Mouse (Mus musculus) midbrain, embryonic 16.5 days (tissue): ENCODE data around the gene Macrod2. TPM values are rescaled to one million over a fixed set of nuclear protein-coding genes. Genes with fewer than 3 reads are reported as not detected.

Experiments used
- ATAC-seq: fragments of 200-750 bp; cut with Nextera tagmentation; 2 replicates; pipeline ENCODE4 v1.8.0; 2017; ENCODE audit warnings: moderate TSS enrichment
- H3K27ac ChIP-seq: fragments of 300-500 bp; sonication (generic); 2 replicates; pipeline ENCODE4 v1.5.1; 2014; ENCODE audit warnings: mild to moderate bottlenecking, low read length, mixed read lengths
- H3K27me3 ChIP-seq: fragments of 300-500 bp; sonication (generic); 2 replicates; pipeline ENCODE4 v1.6.1; 2014; ENCODE audit warnings: low read depth, low read length, mixed read lengths; ENCODE audit not compliant: control insufficient read depth, insufficient read depth
- H3K36me3 ChIP-seq: fragments of 300-500 bp; sonication (generic); 2 replicates; pipeline ENCODE4 v1.6.1; 2014; ENCODE audit warnings: mild to moderate bottlenecking, low read length, moderate library complexity, mixed read lengths; ENCODE audit not compliant: control insufficient read depth, insufficient read depth
- H3K4me1 ChIP-seq: fragments of 300-500 bp; sonication (generic); 2 replicates; pipeline ENCODE4 v1.6.1; 2014; ENCODE audit warnings: mild to moderate bottlenecking, low read length, mixed read lengths; ENCODE audit not compliant: control insufficient read depth, insufficient read depth
- H3K4me2 ChIP-seq: fragments of 300-500 bp; sonication (generic); 2 replicates; pipeline ENCODE4 v1.6.1; 2014; ENCODE audit warnings: mild to moderate bottlenecking, low read length, mixed read lengths
- H3K4me3 ChIP-seq: fragments of 300-500 bp; sonication (generic); 2 replicates; pipeline ENCODE4 v1.5.1; 2014; ENCODE audit warnings: low read depth, mild to moderate bottlenecking, low read length, moderate library complexity, mixed read lengths
- H3K9ac ChIP-seq: fragments of 300-500 bp; sonication (generic); 2 replicates; pipeline ENCODE4 v1.6.1; 2014; ENCODE audit warnings: low read depth, low read length, mixed read lengths
- H3K9me3 ChIP-seq: fragments of 300-500 bp; sonication (generic); replicated peaks from 2 replicates; pipeline ENCODE4 v1.6.1; 2014; ENCODE audit warnings: mild to moderate bottlenecking, low read length, mixed read lengths; ENCODE audit not compliant: control insufficient read depth, poor library complexity, severe bottlenecking
- WGBS: fragments of 180-500 bp; shearing (Covaris S2); extraction: QIAGEN DNeasy Blood & Tissue Kit; methylation state at CpG from one replicate; pipeline ENCODE4 v1.1.7; 2014; 5-methylcytosine and 5-hydroxymethylcytosine counted together
- polyA plus RNA-seq: library from polyadenylated mRNA; unstranded; fragments of >200 nt; fragmentation: Nextera tagmentation; extraction: Ambion mirVana; gene quantifications from 2 replicates; pipeline ENCODE4 v1.2.1, GENCODE M21; 2015

Macrod2 gene
- polyA plus RNA-seq, 1 experiment from 2014 or later, result 96.9 TPM

DNA sequence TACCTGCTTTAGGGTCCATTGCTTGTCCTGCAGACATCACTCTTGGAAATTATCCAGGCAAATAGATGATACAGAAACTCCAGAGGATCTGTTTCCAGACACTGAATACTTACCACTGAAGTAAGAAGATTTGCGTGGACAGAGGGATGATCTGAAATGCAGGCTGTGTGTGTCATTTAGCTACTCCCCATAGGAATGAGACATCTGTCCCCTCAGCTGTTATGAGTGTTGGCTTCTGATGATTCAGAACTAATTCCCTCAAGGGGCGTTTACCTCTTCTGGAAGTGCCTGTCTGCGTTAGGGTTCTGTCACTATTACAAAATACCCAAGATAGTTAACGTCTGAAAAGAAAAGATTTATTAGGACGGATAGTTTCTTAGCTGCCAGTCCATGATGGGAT, 576.7 kb downstream of the Macrod2 start:
- Histone ChIP-seq H3K9ac (no peak overlapping the region), H3K36me3 (no peaks in the 10 kb centered on the region), H3K9me3 (no peaks in the 10 kb centered on the region), H3K4me1 (no peaks in the 10 kb centered on the region), H3K27me3 (no peaks in the 10 kb centered on the region), H3K27ac (no peak overlapping the region), H3K4me3 (no peak overlapping the region), H3K4me2 (no peak overlapping the region)
- 68% methylated on average over 5 of the region's 5 CpGs for WGBS
- ATAC-seq, result no peak

GRCm38 (mm10) chr2:140985670-140986372, 590.7 kb downstream of the Macrod2 start:
- no peaks in the 10 kb centered on the region for H3K27me3 ChIP-seq
- H3K4me2 ChIP-seq, result no peak overlapping the region
- no peak overlapping the region for H3K9ac ChIP-seq
- no peaks in the 10 kb centered on the region for H3K4me1 ChIP-seq
- H3K36me3 ChIP-seq, result no peaks in the 10 kb centered on the region
- no peaks in the 10 kb centered on the region for H3K9me3 ChIP-seq
- 96% methylated on average over 3 of the region's 3 CpGs for WGBS
- no peak overlapping the region for H3K27ac ChIP-seq
- no peak for ATAC-seq
- H3K4me3 ChIP-seq, result no peak overlapping the region

DNA sequence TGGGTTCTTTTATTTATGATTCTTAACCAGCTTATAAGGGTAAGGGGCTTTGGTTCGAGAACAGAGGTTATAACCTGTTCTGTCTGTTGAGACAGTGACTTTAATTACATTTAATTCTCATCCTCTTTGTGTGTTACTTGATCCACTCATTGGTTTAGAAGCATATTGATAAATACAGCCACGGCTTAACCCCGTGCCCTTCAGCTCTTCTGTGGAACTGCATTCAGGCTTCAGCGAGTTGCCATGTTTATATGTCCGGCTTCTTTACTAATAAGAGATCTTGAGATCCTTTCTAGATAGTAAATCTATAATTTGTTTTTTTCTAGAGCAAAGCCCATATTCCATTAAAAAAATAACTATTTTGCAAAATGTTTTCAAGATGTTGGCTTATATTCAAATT, 608.7 kb downstream of the Macrod2 start:
- Histone ChIP-seq H3K9me3 (no peaks in the 10 kb centered on the region), H3K27ac (no peak overlapping the region), H3K36me3 (no peaks in the 10 kb centered on the region), H3K4me3 (no peak overlapping the region), H3K4me1 (peaks cover 7% of the 10 kb centered on the region), H3K9ac (no peak overlapping the region), H3K4me2 (no peak overlapping the region), H3K27me3 (no peaks in the 10 kb centered on the region)
- WGBS, result 29% methylated on average over 5 of the region's 5 CpGs
- ATAC-seq, result no peak

DNA sequence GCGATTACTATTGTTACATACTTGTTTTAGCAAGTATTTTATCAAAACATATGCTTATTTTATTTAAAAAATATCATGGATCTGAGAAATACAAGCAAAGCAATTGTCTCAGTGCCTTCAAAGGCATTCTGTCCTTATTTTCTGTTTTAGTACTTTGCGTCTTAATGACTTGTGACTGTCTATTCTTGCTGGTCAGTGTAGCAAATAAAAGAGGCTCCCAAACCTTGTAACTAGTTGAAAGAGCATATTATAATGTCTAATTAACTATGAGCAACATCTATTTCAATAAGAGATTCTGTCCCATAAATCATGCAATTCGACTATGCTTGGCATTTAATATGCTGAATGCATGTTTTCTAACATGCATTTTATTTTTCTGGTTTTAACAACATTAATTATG, 609.2 kb downstream of the Macrod2 start:
- ATAC-seq, result no peak
- Histone ChIP-seq H3K9ac (no peak overlapping the region), H3K4me3 (no peak overlapping the region), H3K4me2 (no peak overlapping the region), H3K27ac (no peak overlapping the region), H3K9me3 (no peaks in the 10 kb centered on the region), H3K4me1 (peaks cover 7% of the 10 kb centered on the region), H3K27me3 (no peaks in the 10 kb centered on the region), H3K36me3 (no peaks in the 10 kb centered on the region)
- WGBS, result 67% methylated on average over 3 of the region's 3 CpGs

DNA sequence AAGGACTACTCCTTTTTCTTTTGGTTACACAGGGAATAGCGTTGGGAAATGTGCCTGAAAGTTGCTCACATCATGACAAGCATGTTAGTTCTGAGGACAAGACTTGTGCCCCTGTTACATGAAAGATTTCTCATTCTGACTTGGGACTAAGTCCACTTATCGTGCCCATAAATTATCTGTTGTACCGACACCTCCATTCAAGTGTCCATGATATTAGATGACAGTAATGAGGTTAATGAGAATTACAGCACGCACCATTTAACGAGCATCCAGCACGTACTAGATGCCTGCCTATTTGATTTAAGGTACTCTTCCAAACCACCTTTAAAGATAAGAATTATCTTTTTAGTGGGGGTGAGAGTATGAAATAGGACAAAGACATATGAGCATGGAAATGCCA, 610.5 kb downstream of the Macrod2 start:
- no peak overlapping the region for H3K4me3 ChIP-seq
- H3K9me3 ChIP-seq, result no peaks in the 10 kb centered on the region
- H3K4me1 ChIP-seq, result peaks cover 7% of the 10 kb centered on the region
- no peak overlapping the region for H3K4me2 ChIP-seq
- no peak for ATAC-seq
- H3K36me3 ChIP-seq, result no peaks in the 10 kb centered on the region
- H3K27ac ChIP-seq, result no peak overlapping the region
- WGBS, result 78% methylated on average over 6 of the region's 6 CpGs
- no peak overlapping the region for H3K9ac ChIP-seq
- no peaks in the 10 kb centered on the region for H3K27me3 ChIP-seq

GRCm38 (mm10) chr2:141007725-141008124, 612.6 kb downstream of the Macrod2 start:
- peaks cover 3% of the 10 kb centered on the region; the same call in 1 of the 2 replicates for H3K4me1 ChIP-seq
- H3K27me3 ChIP-seq, result no peaks in the 10 kb centered on the region
- no peak overlapping the region for H3K4me3 ChIP-seq
- ATAC-seq, result 0 out of 2 replicates have a peak, but pooled peaks have one; percentile 58
- H3K9me3 ChIP-seq, result no peaks in the 10 kb centered on the region
- H3K36me3 ChIP-seq, result no peaks in the 10 kb centered on the region
- H3K9ac ChIP-seq, result no peak overlapping the region
- no peak overlapping the region for H3K4me2 ChIP-seq
- WGBS, result 23% methylated on average over 7 of the region's 7 CpGs
- H3K27ac ChIP-seq, result no peak overlapping the region

DNA sequence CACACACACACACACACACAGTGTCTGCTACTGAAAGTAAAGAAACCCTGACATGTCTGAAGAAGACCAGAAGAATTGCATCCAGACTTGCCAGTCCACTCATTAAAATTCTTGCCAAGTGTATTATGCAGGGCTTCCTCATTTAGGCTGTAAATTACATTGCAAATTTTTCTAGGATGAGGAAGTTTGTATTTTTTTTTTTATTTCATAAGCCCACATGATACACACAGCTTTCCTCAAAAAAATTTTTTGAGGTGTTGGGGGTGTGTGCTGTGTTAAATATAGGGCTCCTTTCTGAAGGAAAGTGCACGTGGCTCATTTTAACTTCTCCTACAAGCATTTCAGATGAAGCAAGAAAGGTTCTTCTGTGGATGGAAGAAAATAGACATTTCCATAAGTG, 613.3 kb downstream of the Macrod2 start:
- Histone ChIP-seq H3K27ac (no peak overlapping the region), H3K9ac (no peak overlapping the region), H3K4me1 (peaks cover 3% of the 10 kb centered on the region; the same call in 1 of the 2 replicates), H3K9me3 (no peaks in the 10 kb centered on the region), H3K27me3 (no peaks in the 10 kb centered on the region), H3K36me3 (no peaks in the 10 kb centered on the region), H3K4me3 (no peak overlapping the region), H3K4me2 (no peak overlapping the region)
- WGBS, result 85% methylated on average over 1 of the region's 1 CpGs
- no peak for ATAC-seq

DNA sequence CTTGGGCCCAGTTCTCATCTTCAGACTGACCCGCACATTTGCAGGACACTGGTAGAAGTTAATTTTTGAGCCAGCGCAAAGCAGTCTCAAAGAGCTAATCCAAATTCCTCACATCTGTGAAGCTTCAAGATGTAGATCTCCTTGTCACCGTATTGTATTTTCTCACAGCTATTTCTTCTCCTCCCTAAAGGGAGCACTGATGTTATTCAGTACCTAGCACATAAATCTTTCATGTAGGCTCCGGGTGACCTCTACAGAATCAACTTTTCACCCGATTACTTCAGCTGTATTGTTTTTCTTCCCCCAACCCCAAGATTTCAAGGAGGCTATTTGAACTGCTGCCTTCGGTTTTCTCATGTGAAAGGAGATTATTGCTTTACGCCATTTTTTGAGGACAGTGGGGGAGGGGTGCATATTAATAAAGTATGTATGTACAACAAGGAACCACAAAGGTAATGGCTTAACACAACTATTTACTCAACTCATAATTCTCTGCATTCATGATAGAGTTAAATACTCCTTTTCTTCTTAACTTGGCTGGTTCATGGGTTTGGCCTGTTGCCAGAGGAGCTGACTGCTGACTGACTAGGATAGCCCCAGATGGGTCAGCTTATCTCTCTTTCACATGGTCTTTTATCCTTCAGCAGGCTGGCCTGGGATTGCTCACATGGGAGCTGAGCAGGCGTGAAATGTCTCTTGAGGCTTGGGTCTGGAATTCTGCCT, 618.5 kb downstream of the Macrod2 start:
- Histone ChIP-seq H3K4me2 (no peak overlapping the region), H3K9me3 (no peaks in the 10 kb centered on the region), H3K4me3 (no peak overlapping the region), H3K4me1 (no peaks in the 10 kb centered on the region), H3K27me3 (no peaks in the 10 kb centered on the region), H3K36me3 (no peaks in the 10 kb centered on the region), H3K27ac (no peak overlapping the region), H3K9ac (no peak overlapping the region)
- WGBS, result 41% methylated on average over 8 of the region's 8 CpGs
- ATAC-seq, result 0 out of 2 replicates have a peak, but pooled peaks have one; percentile 60

GRCm38 (mm10) chr2:141022971-141023370, 627.9 kb downstream of the Macrod2 start:
- no peak overlapping the region for H3K4me2 ChIP-seq
- no peak overlapping the region for H3K4me3 ChIP-seq
- no peaks in the 10 kb centered on the region for H3K27me3 ChIP-seq
- ATAC-seq, result no peak
- H3K9me3 ChIP-seq, result no peaks in the 10 kb centered on the region
- 0 out of 2 replicates have a peak, but pooled peaks cover 2% of the 10 kb centered on the region for H3K4me1 ChIP-seq
- 71% methylated on average over 4 of the region's 4 CpGs for WGBS
- no peaks in the 10 kb centered on the region for H3K36me3 ChIP-seq
- no peak overlapping the region for H3K9ac ChIP-seq
- H3K27ac ChIP-seq, result no peak overlapping the region
